Mouse (Mus musculus) heart, postnatal 0 days (tissue): ENCODE results near the gene Ralgps1. TPM values are rescaled to one million over a fixed set of nuclear protein-coding genes. Genes with fewer than 3 reads are reported as not detected.

Source experiments
- ATAC-seq: fragments of 200-750 bp; cut with Nextera tagmentation; 2 replicates; pipeline ENCODE4 v1.8.0; 2017; ENCODE audit warnings: low read depth, moderate number of reproducible peaks, moderate library complexity; ENCODE audit not compliant: insufficient read depth
- DNase-seq: peaks from one replicate; pipeline ENCODE4 v3.0.0-alpha.2; 2016; ENCODE audit warnings: low spot score
- H3K27ac ChIP-seq: fragments of 300-500 bp; sonication (generic); 2 replicates; pipeline ENCODE4 v1.5.1; 2014; ENCODE audit warnings: low read depth, mild to moderate bottlenecking
- H3K27me3 ChIP-seq: fragments of 300-500 bp; sonication (generic); 2 replicates; pipeline ENCODE4 v1.6.1; 2014; ENCODE audit warnings: low read length, mixed read lengths; ENCODE audit not compliant: control insufficient read depth, insufficient read depth
- H3K36me3 ChIP-seq: fragments of 300-500 bp; sonication (generic); replicated peaks from 2 replicates; pipeline ENCODE4 v1.6.1; 2014; ENCODE audit warnings: low read length, mixed read lengths; ENCODE audit not compliant: control insufficient read depth, insufficient read depth
- H3K4me1 ChIP-seq: fragments of 300-500 bp; sonication (generic); 2 replicates; pipeline ENCODE4 v1.6.1; 2014; ENCODE audit warnings: antibody characterized with exemption; ENCODE audit not compliant: control insufficient read depth, insufficient read depth
- H3K4me2 ChIP-seq: fragments of 300-500 bp; sonication (generic); 2 replicates; pipeline ENCODE4 v1.6.1; 2014; ENCODE audit warnings: low read depth, mild to moderate bottlenecking, low read length, moderate library complexity
- H3K4me3 ChIP-seq: fragments of 300-500 bp; sonication (generic); 2 replicates; pipeline ENCODE4 v1.5.1; 2014; ENCODE audit warnings: low read depth, low read length
- H3K9ac ChIP-seq: fragments of 300-500 bp; sonication (generic); replicated peaks from 2 replicates; pipeline ENCODE4 v1.6.1; 2014; ENCODE audit warnings: low read depth, low read length, mixed read lengths
- H3K9me3 ChIP-seq: fragments of 300-500 bp; sonication (generic); replicated peaks from 2 replicates; pipeline ENCODE4 v1.6.1; 2016; ENCODE audit warnings: low read length; ENCODE audit not compliant: control insufficient read depth
- CTCF ChIP-seq: IDR thresholded peaks from 2 replicates; pipeline ENCODE4 v1.5.1; 2016; ENCODE audit warnings: antibody characterized with exemption, control low read depth, low read depth
- EP300 ChIP-seq: IDR thresholded peaks from 2 replicates; pipeline ENCODE4 v1.6.1; 2016; ENCODE audit warnings: antibody characterized with exemption, low read depth
- WGBS: fragments of 180-500 bp; shearing (Covaris S2); extraction: QIAGEN DNeasy Blood & Tissue Kit; methylation state at CpG from one replicate; pipeline ENCODE4 v1.1.7; 2014; 5-methylcytosine and 5-hydroxymethylcytosine counted together
- polyA plus RNA-seq: library from polyadenylated mRNA; unstranded; fragments of >200 nt; fragmentation: Nextera tagmentation; extraction: Ambion mirVana; gene quantifications from 2 replicates; pipeline ENCODE4 v1.2.1, GENCODE M21; 2015
- total RNA-seq: library from RNA; depleted of rRNA; stranded (reverse); fragments of >200 nt; gene quantifications from 2 replicates; pipeline ENCODE4 v1.2.3, GENCODE M21; 2014; ENCODE audit warnings: low replicate concordance

The Ralgps1 gene
- total and polyA plus RNA-seq, 2 experiments from 2014 or later, result 3.2 to 6.9 TPM

DNA sequence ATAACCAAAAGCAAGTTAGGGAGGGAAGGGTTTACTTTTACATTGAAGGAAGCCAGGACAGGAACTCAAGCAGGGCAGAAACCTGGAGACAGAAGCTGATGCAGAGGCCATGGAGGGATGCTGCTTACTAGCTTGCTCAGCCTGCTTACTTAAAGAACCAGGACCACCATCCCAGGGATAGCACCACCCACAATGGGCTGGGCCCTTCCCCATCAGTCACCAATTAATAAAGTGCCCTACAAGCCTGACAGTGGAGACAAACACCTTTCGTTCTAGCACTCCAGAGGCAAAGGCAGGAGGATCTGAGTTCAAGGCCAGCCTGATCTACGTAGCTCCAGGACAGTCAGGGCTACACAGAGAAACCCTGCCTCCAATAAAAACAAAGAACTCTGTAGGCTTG lies 23.8 kb upstream of the Ralgps1 start:
- Histone ChIP-seq H3K4me2 (no peak overlapping the region), H3K27ac (no peak overlapping the region), H3K9ac (no peak overlapping the region), H3K4me3 (no peak overlapping the region), H3K27me3 (no peaks in the 10 kb centered on the region), H3K4me1 (no peaks in the 10 kb centered on the region), H3K36me3 (no peaks in the 10 kb centered on the region), H3K9me3 (0 out of 2 replicates have a peak, but pooled peaks cover 2% of the 10 kb centered on the region)
- DNase-seq (no peak), ATAC-seq (no peak)
- no peak for TF ChIP-seq EP300
- TF ChIP-seq CTCF, result no peak
- WGBS, result 79% methylated on average over 2 of the region's 2 CpGs

DNA sequence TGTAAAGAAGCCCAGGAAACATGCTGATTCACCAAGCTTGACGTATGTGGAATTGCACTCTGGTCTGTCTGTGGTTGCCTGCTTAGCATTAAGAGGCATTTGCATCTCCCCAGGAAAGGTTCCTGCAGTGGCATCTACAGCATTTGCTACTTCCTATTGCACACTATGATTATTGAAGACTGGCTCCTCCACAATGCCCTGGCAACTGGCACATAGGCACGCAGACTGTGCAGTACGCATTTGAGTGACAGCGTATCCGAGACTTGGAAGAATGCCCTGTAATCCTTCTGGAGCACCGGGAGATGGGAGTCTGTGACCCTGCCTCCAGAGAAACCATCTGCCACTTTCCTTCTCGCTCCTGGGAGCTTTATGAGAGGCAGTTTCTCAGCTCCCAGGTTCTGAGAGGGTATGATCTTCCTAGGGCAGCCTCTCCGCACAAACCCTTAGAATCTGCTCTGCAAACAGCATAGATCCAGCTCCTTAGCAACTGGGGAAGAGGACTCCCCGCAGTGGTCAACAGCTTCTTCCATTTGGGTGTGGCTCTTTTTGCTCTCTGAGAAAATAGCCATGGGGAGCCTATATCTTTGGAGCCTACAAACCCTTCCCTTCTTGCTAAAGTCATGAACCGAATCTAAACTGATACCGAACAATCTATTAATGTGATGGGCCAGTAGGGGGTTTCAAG lies 22.8 kb upstream of the Ralgps1 start:
- Histone ChIP-seq H3K36me3 (no peaks in the 10 kb centered on the region), H3K9me3 (0 out of 2 replicates have a peak, but pooled peaks cover 7% of the 10 kb centered on the region), H3K27me3 (no peaks in the 10 kb centered on the region), H3K4me1 (no peaks in the 10 kb centered on the region), H3K4me2 (no peak overlapping the region), H3K27ac (no peak overlapping the region), H3K9ac (no peak overlapping the region), H3K4me3 (no peak overlapping the region)
- no peak for TF ChIP-seq CTCF
- TF ChIP-seq EP300, result no peak
- ATAC-seq (no peak), DNase-seq (no peak)
- WGBS, result 51% methylated on average over 11 of the region's 11 CpGs

DNA sequence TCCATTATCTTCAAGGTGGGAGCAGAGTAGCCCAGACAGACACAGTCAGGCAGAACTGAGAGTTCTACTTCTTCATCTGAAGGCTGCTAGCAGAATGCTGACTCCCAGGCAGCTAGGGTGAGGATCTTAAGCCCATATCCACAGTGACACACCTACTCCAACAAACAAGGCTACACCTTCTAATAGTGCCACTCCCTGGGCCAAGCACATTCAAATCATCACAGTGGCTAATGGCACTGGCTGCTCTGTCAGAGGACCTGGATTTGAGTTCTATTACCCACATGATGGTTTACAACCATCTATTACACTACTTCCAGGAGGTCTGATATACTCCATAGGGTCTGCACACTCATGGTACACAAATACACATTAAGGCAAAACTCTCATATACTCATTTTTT lies 21.7 kb upstream of the Ralgps1 start:
- Histone ChIP-seq H3K27me3 (no peaks in the 10 kb centered on the region), H3K4me3 (no peak overlapping the region)

DNA sequence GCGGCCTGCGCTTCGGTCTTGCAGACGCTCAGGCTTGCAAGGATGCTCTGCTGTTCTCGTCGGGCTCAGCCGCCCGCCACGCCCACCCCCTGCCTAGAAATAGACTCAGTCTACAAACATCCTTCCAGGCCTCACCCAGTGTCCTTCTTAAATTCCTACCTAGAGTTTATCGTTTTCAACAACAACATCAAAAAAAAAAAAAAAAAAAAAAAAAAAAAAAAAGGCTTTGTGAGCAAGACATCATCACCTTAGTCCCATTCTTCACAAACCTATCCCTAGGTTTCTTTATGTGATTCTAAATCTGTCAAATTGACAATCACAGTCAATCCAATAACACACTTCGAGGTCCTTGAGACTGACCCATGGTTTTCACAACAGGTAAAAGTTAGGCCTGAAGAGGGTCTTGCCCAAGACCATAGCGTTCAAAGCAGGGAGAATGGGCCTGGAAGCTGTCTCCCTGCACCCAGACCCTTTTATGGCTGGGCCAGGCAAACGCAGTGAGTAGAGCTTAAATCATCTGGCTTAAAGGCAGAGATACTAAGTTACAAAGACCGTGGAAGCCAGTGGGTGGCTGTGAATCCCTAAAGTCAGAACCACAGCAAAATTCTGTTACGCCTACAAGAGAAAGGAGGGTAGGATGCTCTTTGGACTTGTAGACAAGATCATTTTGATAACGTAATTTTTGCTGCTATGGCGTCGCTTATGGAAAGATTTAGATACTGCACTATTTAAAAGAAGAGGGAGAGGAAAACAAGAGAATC lies 542 bp upstream of the Ralgps1 start:
- WGBS, result 33% methylated on average over 18 of the region's 18 CpGs
- no peaks in the 10 kb centered on the region for H3K27me3 ChIP-seq
- DNase-seq (no peak), ATAC-seq (no peak)
- TF ChIP-seq EP300, result no peak
- no peak for TF ChIP-seq CTCF
- H3K4me2 ChIP-seq, result peak overlapping the region; percentile 87
- no peaks in the 10 kb centered on the region for H3K36me3 ChIP-seq
- H3K4me1 ChIP-seq, result no peaks in the 10 kb centered on the region
- H3K4me3 ChIP-seq, result peak overlapping the region; percentile 74
- no peaks in the 10 kb centered on the region for H3K9me3 ChIP-seq
- no peak overlapping the region for H3K27ac ChIP-seq
- no peak overlapping the region for H3K9ac ChIP-seq

More for the DNA sequence above, 21.7 kb upstream of the Ralgps1 start:
- DNase-seq, result no peak
- Histone ChIP-seq H3K4me2 (no peak overlapping the region), H3K36me3 (no peaks in the 10 kb centered on the region), H3K27ac (no peak overlapping the region), H3K9ac (no peak overlapping the region), H3K4me1 (no peaks in the 10 kb centered on the region), H3K9me3 (0 out of 2 replicates have a peak, but pooled peaks cover 7% of the 10 kb centered on the region)
- no peak for ATAC-seq
- TF ChIP-seq EP300, result no peak
- no peak for TF ChIP-seq CTCF

DNA sequence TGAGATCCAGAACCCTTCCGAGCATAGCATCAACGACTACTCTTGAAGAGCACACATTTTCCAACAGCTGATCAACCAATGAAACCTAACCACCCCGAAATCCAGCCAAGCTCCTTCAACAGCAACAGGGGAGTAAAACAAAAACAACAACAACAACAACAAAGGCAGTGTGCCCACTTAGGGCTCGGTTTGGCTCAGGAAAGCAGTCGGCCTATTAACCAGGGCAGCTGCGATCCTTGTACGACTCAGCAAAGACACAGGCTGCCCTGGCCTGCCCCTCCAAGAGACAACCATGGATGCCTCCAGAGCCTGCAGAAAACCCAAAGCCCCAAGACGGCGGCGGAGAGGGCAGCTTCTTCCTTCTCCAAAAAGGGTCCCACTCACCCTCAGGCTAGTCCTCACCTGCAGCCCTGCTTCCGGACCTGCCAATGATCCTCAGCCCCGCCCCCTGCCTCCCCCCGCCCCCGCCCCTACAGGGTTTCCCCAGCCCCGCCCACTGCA lies 960 bp downstream of the Ralgps1 start:
- WGBS, result 14% methylated on average over 14 of the region's 15 CpGs
- ATAC-seq, result no peak

More for the DNA sequence above, 960 bp downstream of the Ralgps1 start:
- H3K36me3 ChIP-seq, result no peaks in the 10 kb centered on the region
- H3K27me3 ChIP-seq, result no peaks in the 10 kb centered on the region
- H3K4me3 ChIP-seq, result peak overlapping the region; percentile 74
- H3K9me3 ChIP-seq, result no peaks in the 10 kb centered on the region
- no peak overlapping the region for H3K9ac ChIP-seq
- no peak for DNase-seq
- H3K4me2 ChIP-seq, result peak overlapping the region; percentile 87
- H3K27ac ChIP-seq, result no peak overlapping the region
- no peaks in the 10 kb centered on the region for H3K4me1 ChIP-seq
- TF ChIP-seq EP300 (no peak), CTCF (no peak)
